Mouse (Mus musculus) liver, embryonic 15.5 days (tissue): ENCODE results near the gene Rpl23. TPM values are rescaled to one million over a fixed set of nuclear protein-coding genes. Genes with fewer than 3 reads are reported as not detected.

ENCODE experiments used
- ATAC-seq: fragments of 200-750 bp; cut with Nextera tagmentation; 2 replicates; pipeline ENCODE4 v1.8.0; 2017; ENCODE audit warnings: moderate number of reproducible peaks, mild to moderate bottlenecking, moderate library complexity; ENCODE audit not compliant: insufficient read depth
- H3K27ac ChIP-seq: fragments of 300-500 bp; sonication (generic); replicated peaks from 2 replicates; pipeline ENCODE4 v1.5.1; 2015; ENCODE audit warnings: mild to moderate bottlenecking, inconsistent platforms
- H3K27me3 ChIP-seq: fragments of 300-500 bp; sonication (generic); 2 replicates; pipeline ENCODE4 v1.6.1; 2015; ENCODE audit warnings: mild to moderate bottlenecking, inconsistent platforms
- H3K36me3 ChIP-seq: fragments of 300-500 bp; sonication (generic); replicated peaks from 2 replicates; pipeline ENCODE4 v1.6.1; 2015; ENCODE audit warnings: moderate library complexity, mild to moderate bottlenecking, inconsistent platforms
- H3K4me1 ChIP-seq: fragments of 300-500 bp; sonication (generic); replicated peaks from 2 replicates; pipeline ENCODE4 v1.6.1; 2015; ENCODE audit warnings: inconsistent platforms
- H3K4me2 ChIP-seq: fragments of 300-500 bp; sonication (generic); 2 replicates; pipeline ENCODE4 v1.6.1; 2015; ENCODE audit warnings: moderate library complexity, mild to moderate bottlenecking, inconsistent platforms
- H3K4me3 ChIP-seq: fragments of 300-500 bp; sonication (generic); replicated peaks from 2 replicates; pipeline ENCODE4 v1.5.1; 2015; ENCODE audit warnings: mild to moderate bottlenecking, inconsistent platforms
- H3K9ac ChIP-seq: fragments of 300-500 bp; sonication (generic); 2 replicates; pipeline ENCODE4 v1.6.1; 2015; ENCODE audit warnings: moderate library complexity, mild to moderate bottlenecking, inconsistent platforms
- H3K9me3 ChIP-seq: fragments of 300-500 bp; sonication (generic); replicated peaks from 2 replicates; pipeline ENCODE4 v1.6.1; 2016; ENCODE audit warnings: inconsistent platforms
- WGBS: fragments of 180-500 bp; shearing (Covaris S2); methylation state at CpG from one replicate; pipeline ENCODE4 v1.1.7; 2015; ENCODE audit warnings: mixed read lengths; ENCODE audit not compliant: insufficient replicate concordance; 5-methylcytosine and 5-hydroxymethylcytosine counted together
- polyA plus RNA-seq: library from polyadenylated mRNA; unstranded; fragments of >200 nt; fragmentation: Nextera tagmentation; extraction: Ambion mirVana; gene quantifications from 2 replicates; pipeline ENCODE4 v1.2.1, GENCODE M21; 2015

Rpl23 gene
- polyA plus RNA-seq, 1 experiment from 2014 or later, result 242 TPM

DNA sequence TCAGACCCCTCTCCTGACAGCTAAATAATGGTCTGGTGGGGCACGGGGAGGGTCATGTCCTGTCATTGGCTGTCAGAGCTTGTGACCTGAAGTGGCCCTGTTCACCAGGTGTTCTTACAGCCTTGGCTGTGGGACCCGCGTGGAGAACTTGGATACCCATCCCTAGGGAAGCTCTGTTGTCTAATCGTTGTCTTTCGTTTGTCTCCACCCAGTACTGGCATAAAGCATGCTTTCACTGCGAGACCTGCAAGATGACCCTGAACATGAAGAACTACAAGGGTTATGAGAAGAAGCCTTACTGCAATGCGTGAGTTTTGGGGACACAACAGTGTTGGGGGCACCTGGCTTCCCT, 24.4 kb upstream of the Rpl23 start:
- ATAC-seq, result no peak
- H3K4me1 ChIP-seq, result peaks cover 91% of the 10 kb centered on the region
- no peaks in the 10 kb centered on the region for H3K9me3 ChIP-seq
- no peak overlapping the region for H3K4me3 ChIP-seq
- peaks cover 6% of the 10 kb centered on the region; the same call in 1 of the 2 replicates for H3K36me3 ChIP-seq
- H3K27ac ChIP-seq, result no peak overlapping the region
- no peak overlapping the region for H3K4me2 ChIP-seq
- no peak overlapping the region for H3K9ac ChIP-seq
- H3K27me3 ChIP-seq, result no peaks in the 10 kb centered on the region
- 72% methylated on average over 7 of the region's 7 CpGs for WGBS

DNA sequence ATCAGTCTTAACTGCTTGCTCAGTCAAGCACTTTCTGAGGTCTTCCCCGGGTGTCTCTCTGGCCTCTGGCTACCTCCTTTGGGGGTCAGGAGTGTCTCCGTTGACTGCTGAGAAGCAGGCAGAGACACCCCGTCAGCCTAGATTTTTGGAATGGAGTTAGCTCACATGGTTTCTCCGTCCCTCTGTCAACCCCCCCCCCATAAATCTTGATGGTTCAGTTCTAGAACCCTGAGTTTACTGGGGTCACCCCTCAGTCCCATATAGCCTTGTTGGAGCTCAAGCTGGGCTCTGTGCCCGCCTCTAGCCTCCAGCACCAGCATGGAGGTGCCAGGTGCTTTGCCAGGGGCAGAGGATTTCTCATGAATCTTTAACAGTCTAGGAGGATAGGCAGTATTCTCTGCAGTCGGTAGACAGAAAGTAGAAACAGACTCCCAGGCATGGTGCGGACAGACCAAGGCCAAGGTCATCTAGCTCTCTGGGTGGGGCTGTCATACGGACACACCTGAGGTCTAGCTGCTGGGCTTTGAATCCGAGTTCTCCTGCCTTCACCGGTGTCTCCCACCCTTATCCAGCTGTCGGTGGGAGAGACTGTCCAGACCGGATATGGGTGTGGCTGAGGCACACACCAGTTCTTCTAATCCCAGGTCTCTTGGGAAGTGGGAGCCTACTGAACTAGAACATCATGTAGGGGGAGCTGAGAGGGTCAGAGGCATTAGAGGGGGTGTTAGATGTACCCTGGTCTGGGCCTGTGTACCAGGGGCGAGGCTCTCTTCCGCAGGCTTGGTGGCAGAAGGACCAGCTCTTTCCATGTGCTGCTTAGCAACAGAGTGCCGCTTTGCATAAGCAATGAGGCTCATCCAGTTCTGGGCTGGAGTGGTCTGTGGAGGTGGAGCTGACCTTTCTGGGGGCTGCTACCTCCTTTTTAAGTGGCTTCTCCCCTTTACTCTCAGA, 23.7 kb upstream of the Rpl23 start:
- Histone ChIP-seq H3K4me3 (no peak overlapping the region), H3K4me2 (no peak overlapping the region), H3K9ac (no peak overlapping the region), H3K36me3 (peaks cover 6% of the 10 kb centered on the region; the same call in 1 of the 2 replicates), H3K27ac (peak overlapping the region; percentile 45), H3K4me1 (peaks cover 92% of the 10 kb centered on the region), H3K9me3 (no peaks in the 10 kb centered on the region), H3K27me3 (peaks cover under 1% of the 10 kb centered on the region; the same call in 1 of the 2 replicates)
- no peak for ATAC-seq
- 54% methylated on average over 15 of the region's 15 CpGs for WGBS

DNA sequence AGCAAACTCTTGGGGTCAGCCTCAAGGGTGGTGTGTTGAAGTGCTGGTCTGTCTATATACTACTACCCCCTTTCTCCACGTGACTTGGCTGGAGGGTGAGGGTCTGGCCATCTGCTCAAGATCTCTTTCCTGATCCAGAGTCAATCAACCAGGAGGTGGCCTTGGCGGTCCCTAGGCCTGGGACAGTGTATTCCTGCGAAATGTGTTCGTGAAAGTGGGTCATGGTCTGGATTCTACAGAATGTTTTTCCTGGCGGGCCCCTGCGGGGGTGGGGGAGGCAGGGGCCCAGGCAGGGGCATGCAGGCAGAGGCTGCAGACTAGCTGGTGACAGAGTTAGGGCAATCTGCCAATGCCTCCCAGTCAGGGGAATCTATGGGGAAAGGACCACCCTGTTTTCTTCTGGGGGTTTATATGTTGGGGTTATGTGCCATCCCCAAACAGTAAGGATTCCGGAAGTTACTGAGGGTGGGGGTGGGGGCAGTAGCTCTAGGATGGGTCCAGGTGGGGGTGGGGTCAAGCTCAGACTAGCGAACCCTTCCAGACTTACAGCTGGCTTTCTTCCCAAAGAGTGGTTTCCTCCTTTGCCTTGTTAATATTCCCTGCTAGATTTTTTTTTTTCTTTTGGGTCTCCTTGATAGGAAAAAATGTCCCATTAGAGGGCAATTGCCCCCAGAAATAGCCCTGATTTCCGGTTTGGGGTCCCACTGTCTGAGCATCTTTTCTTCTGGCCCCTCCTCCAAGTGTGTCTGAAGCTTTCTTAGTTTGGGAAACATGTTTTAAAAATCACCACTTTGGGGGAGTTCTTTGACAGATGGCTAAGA, 22.8 kb upstream of the Rpl23 start:
- H3K27ac ChIP-seq, result peak overlapping the region; percentile 45; the same call in 1 of the 2 replicates
- peaks cover 92% of the 10 kb centered on the region for H3K4me1 ChIP-seq
- ATAC-seq, result no peak
- no peak overlapping the region for H3K4me3 ChIP-seq
- no peak overlapping the region for H3K9ac ChIP-seq
- H3K9me3 ChIP-seq, result no peaks in the 10 kb centered on the region
- H3K27me3 ChIP-seq, result peaks cover 8% of the 10 kb centered on the region
- 34% methylated on average over 9 of the region's 9 CpGs for WGBS
- peak overlapping the region; percentile 11; the same call in 1 of the 2 replicates for H3K4me2 ChIP-seq
- H3K36me3 ChIP-seq, result peaks cover 6% of the 10 kb centered on the region; the same call in 1 of the 2 replicates

DNA sequence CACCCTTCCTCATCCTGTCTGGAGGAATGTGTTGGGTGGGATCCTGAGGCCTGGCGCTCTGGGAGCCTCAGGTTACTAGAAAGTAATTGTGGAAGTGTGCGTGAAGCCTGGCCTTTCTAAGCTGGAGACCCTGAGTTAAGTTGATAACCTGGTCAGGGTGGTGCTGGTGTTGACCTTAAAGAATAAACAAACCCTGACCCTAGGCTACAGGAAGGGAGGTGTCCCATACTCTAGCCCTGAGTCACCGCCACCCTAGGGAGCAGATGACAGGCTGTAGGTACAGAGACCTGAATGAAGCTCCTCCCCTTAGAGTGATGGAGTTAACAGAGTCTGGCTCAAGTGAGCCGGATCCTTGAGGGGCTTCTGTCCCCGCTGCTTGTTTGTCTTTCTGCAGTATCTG, 21.6 kb upstream of the Rpl23 start:
- Histone ChIP-seq H3K36me3 (peaks cover 6% of the 10 kb centered on the region; the same call in 1 of the 2 replicates), H3K4me3 (no peak overlapping the region), H3K27ac (0 out of 2 replicates have a peak overlapping the region, but pooled peaks have one; percentile 20), H3K4me2 (no peak overlapping the region), H3K9ac (no peak overlapping the region), H3K4me1 (peaks cover 93% of the 10 kb centered on the region), H3K27me3 (peaks cover 20% of the 10 kb centered on the region), H3K9me3 (no peaks in the 10 kb centered on the region)
- WGBS, result 48% methylated on average over 5 of the region's 5 CpGs
- ATAC-seq, result no peak

DNA sequence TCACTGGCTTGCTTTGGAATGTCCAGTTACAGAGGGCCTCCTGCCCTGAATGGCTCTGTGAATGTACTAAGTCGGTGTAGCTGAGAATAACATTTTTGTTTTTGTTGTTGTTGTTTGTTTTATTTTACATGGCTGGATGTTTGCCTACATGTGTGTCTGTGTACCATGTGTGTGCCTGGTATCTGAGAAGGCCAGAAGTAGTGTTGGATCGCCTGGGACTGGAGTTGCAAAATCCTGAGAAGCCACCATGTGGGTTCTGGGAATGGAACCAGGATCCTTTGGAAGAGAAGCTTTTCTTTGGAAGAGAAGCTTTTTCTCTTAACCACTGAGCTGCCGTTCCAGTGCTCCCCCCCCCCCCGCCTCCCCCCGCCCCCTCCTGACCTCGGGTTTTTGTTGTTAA, 20.3 kb upstream of the Rpl23 start:
- H3K27ac ChIP-seq, result peak overlapping the region; percentile 59

DNA sequence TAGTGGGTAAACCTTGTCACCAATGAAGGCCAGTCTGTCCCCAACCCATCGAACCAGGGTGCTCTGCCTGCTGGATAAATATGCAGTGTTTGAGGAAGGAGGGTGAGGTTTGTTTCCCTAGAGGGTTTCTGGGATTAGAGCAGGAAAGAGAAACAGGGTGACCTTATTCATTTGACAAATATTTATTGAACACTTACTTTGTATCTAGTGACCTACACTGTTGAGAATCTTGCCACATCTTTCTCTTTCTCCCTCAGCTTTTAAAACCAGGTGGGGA, 19.9 kb upstream of the Rpl23 start:
- H3K4me3 ChIP-seq, result no peak overlapping the region
- 0 out of 2 replicates have a peak, but pooled peaks cover 6% of the 10 kb centered on the region for H3K36me3 ChIP-seq
- no peaks in the 10 kb centered on the region for H3K9me3 ChIP-seq
- H3K27me3 ChIP-seq, result peaks cover 28% of the 10 kb centered on the region
- peak overlapping the region; percentile 92 for H3K4me2 ChIP-seq
- ATAC-seq, result no peak
- peaks cover 89% of the 10 kb centered on the region for H3K4me1 ChIP-seq
- H3K9ac ChIP-seq, result no peak overlapping the region
- H3K27ac ChIP-seq, result peak overlapping the region; percentile 59
- 19% methylated on average over 1 of the region's 1 CpGs for WGBS

More for the DNA sequence above, 20.3 kb upstream of the Rpl23 start:
- no peaks in the 10 kb centered on the region for H3K9me3 ChIP-seq
- peaks cover 91% of the 10 kb centered on the region for H3K4me1 ChIP-seq
- peaks cover 28% of the 10 kb centered on the region for H3K27me3 ChIP-seq
- 0 out of 2 replicates have a peak, but pooled peaks cover 6% of the 10 kb centered on the region for H3K36me3 ChIP-seq
- WGBS, result 41% methylated on average over 6 of the region's 6 CpGs
- no peak overlapping the region for H3K4me3 ChIP-seq
- no peak for ATAC-seq
- H3K9ac ChIP-seq, result no peak overlapping the region
- peak overlapping the region; percentile 92 for H3K4me2 ChIP-seq

DNA sequence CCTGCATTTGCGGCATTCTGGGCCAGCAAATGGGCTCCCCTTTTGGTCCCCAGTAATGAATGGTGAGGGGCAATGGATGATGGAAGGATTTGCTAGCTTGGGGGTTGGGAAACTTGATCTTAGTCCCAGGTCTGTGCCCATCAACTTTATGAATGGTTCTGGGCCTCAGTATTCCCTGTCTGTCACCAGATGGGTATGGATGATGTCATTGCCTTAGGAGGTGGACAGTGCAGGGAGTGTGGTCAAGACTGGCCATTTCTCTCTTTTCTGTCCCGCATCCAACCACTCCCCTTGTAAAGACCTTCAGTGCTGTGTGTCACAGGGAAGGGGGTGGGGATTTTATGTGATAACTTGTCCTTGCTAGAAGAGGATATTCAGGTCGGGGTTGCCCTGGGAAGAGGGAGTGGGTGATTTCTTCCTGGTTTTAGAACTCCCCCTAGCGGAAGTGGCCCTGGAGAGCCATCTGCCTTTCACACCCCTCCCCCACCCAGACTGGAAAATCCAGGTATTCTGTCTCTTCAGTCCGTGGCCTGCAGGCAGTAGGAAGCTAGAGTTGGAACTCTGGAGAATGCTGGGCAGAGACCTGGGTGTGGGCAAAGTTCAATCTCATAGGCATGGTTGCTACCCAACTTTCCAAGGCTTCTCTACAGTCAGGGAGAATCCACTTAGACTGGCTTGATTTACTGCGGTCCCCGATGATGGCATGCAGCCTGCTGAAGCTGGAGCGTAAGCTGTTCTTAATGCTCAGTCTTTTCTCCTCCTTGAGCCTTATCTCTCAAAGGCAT, 19.4 kb upstream of the Rpl23 start:
- Histone ChIP-seq H3K4me3 (peak overlapping the region; percentile 71), H3K4me2 (peak overlapping the region; percentile 92), H3K9ac (no peak overlapping the region), H3K27me3 (peaks cover 28% of the 10 kb centered on the region), H3K9me3 (no peaks in the 10 kb centered on the region), H3K27ac (peak overlapping the region; percentile 89), H3K36me3 (0 out of 2 replicates have a peak, but pooled peaks cover under 1% of the 10 kb centered on the region), H3K4me1 (peaks cover 88% of the 10 kb centered on the region)
- no peak for ATAC-seq
- WGBS, result 39% methylated on average over 8 of the region's 8 CpGs

DNA sequence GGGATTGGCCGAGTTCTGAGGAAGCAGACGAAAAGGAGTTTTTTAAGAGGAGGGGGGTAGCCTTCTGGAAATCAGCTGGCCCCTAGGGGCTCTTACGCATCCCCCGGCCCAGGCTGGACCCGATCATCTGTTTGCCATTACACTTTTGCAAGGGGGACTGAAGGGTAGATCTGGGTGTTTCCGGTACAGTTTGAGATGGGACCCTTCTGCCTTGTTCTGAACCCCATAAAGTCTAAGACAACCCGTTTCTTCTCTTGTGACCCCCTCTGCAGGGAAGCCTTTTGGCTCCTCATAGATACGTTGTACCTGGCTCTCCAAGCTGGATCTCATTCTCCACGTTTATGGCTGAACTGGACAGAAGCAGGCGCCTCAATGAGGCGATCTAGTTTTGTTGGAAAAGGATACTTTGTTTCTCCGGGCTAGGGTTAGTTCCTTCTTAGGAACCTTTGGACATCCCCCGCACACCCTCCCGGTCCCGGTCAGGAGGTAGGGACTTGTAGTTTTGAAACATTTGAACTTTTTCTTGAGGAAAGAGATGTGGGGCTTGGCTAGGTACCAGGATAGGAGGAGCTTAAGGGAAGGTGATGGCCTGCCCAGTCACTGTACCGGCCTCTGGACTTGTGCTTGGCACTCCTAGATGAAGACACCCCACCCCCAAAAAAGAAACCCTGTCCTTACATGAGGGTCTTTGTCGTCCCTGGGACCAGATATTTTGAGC, 18.6 kb upstream of the Rpl23 start:
- peaks cover 28% of the 10 kb centered on the region for H3K27me3 ChIP-seq
- 9% methylated on average over 17 of the region's 17 CpGs for WGBS
- H3K27ac ChIP-seq, result peak overlapping the region; percentile 89
- H3K36me3 ChIP-seq, result no peaks in the 10 kb centered on the region
- peak overlapping the region; percentile 92 for H3K4me2 ChIP-seq
- H3K4me1 ChIP-seq, result peaks cover 81% of the 10 kb centered on the region
- H3K4me3 ChIP-seq, result peak overlapping the region; percentile 71
- ATAC-seq, result no peak
- H3K9me3 ChIP-seq, result no peaks in the 10 kb centered on the region
- peak overlapping the region; percentile 65 for H3K9ac ChIP-seq

DNA sequence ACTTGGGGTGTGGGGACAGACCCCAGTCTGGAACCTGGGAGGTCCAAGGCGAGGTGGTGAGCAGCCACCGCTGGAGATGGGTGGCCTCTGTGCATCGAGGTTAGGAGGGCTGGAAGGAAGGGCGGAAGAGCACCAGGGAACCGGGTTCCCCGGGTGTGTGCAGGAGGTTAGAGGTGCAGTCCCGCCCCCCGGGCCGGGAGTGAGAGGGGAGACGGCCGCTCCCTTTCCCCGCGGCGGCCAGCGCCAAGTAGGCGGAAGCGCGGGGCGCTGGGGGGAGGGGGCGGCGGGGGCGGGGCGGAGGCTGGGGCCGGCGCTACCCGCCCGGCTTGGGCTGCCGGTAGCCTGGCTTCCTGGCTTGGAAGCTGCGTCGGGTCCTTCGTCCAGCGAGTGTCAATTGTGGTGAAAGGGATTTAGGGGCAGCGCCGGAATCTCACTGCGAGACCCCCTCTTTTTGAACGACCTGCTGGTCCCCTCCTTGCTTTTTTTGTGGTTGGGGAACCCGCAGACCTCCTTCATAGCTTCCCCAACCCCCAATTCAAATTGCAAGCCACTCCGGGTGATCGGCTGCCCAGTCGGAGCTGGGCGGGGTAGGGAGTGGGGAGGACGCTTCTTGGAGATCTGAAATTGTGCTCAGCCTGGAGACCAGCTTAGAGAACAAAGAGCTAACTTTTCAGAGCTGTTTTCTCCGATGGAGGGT, 17.9 kb upstream of the Rpl23 start:
- WGBS, result under 1% methylated on average over 42 of the region's 43 CpGs
- Histone ChIP-seq H3K27ac (peak overlapping the region; percentile 89), H3K27me3 (peaks cover 28% of the 10 kb centered on the region), H3K9me3 (no peaks in the 10 kb centered on the region), H3K4me3 (peak overlapping the region; percentile 71), H3K4me1 (peaks cover 74% of the 10 kb centered on the region), H3K4me2 (peak overlapping the region; percentile 92), H3K36me3 (no peaks in the 10 kb centered on the region), H3K9ac (peak overlapping the region; percentile 65)
- ATAC-seq, result peak; percentile 54
